Mouse (Mus musculus): ENCODE data around the gene Nxf1.
"Not testable (repeated sequence)": the region's sequence is repeated elsewhere in the genome, so short reads cannot be mapped to it uniquely, and the experiment has no call there.

Nxf1 gene

GRCm38 (mm10) chr19:8756635-8757387 lies at the start of gene Nxf1:
Gene Nxf1 (plus strand): TSS chr19:8757073.
- in situ Hi-C loops (cut with MseI, MboI): no loop called here

- in situ Hi-C loops (cut with MseI, MboI): no loop called here
Measured at GRCm38 (mm10) chr19:8708954-8709353, 47.9 kb upstream of the Nxf1 start.

- in situ Hi-C loops (cut with MseI, MboI): no loop called here
Measured at GRCm38 (mm10) chr19:8710057-8710456, 46.8 kb upstream of the Nxf1 start.

GRCm38 (mm10) chr19:8711506-8711905 lies 45.4 kb upstream of the Nxf1 start:
- in situ Hi-C loops (cut with MseI, MboI): no loop called here

GRCm38 (mm10) chr19:8711949-8712869 lies 44.7 kb upstream of the Nxf1 start:
- in situ Hi-C loops (cut with MseI, MboI): no loop called here

- in situ Hi-C loops (cut with MseI, MboI): no loop called here
Measured at GRCm38 (mm10) chr19:8712870-8713305, 44.0 kb upstream of the Nxf1 start.

- in situ Hi-C loops (cut with MseI, MboI): no loop called here
Measured at GRCm38 (mm10) chr19:8713306-8713996, 43.4 kb upstream of the Nxf1 start.

- in situ Hi-C loops (cut with MseI, MboI): no loop called here
Measured at GRCm38 (mm10) chr19:8713997-8714652, 42.7 kb upstream of the Nxf1 start.

- in situ Hi-C loops (cut with MseI, MboI): no loop called here
Measured at GRCm38 (mm10) chr19:8714653-8715481, 42.0 kb upstream of the Nxf1 start.

GRCm38 (mm10) chr19:8715868-8716766 lies 40.8 kb upstream of the Nxf1 start:
- in situ Hi-C loops (cut with MseI, MboI): no loop called here

- in situ Hi-C loops (cut with MseI, MboI): no loop called here
Measured at GRCm38 (mm10) chr19:8716767-8717475, 40.0 kb upstream of the Nxf1 start.

- in situ Hi-C loops (cut with MseI, MboI): no loop called here
Measured at GRCm38 (mm10) chr19:8718357-8718756, 38.5 kb upstream of the Nxf1 start.

- in situ Hi-C loops (cut with MseI, MboI): not testable (repeated sequence)
Measured at GRCm38 (mm10) chr19:8719037-8719436, 37.8 kb upstream of the Nxf1 start.

- in situ Hi-C loops (cut with MseI, MboI): no loop called here
Measured at GRCm38 (mm10) chr19:8721378-8721777, 35.5 kb upstream of the Nxf1 start.

- in situ Hi-C loops (cut with MseI, MboI): no loop called here
Measured at GRCm38 (mm10) chr19:8722021-8722420, 34.9 kb upstream of the Nxf1 start.

- in situ Hi-C loops (cut with MseI, MboI): no loop called here
Measured at GRCm38 (mm10) chr19:8722559-8722906, 34.3 kb upstream of the Nxf1 start.

- in situ Hi-C loops (cut with MseI, MboI): no loop called here
Measured at GRCm38 (mm10) chr19:8722907-8723573, 33.8 kb upstream of the Nxf1 start, which contains the start of gene Slc3a2. Gene Slc3a2 (minus strand): TSS chr19:8723369.

- in situ Hi-C loops (cut with MseI, MboI): no loop called here
Measured at GRCm38 (mm10) chr19:8723574-8724346, 33.1 kb upstream of the Nxf1 start.

All from mouse trophoblast stem cell (cell line).